Mouse (Mus musculus): ENCODE results near the gene Gpr3.

The Gpr3 gene

DNA sequence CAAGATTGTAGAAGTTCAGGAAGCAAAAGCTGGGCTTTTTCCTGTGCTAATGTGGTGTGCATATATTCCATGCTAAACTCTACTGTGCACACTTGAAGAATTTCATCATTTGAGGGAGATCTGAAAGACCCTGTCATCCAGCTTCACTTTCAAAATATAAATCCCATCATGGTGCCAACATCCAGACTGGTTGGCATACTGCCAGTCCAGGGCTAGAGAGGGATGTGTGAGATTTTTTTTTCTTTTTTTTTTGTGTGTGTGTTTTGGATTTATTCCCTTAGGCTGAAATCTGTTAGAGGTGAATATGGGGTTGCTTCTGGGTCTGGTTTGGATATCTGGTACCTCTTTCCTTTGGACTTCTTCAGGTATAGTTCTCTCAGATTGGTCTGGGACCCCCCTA, 41.7 kb downstream of the Gpr3 start:
- DNase-seq (ENCODE audit: low spot score), result no peak

DNA sequence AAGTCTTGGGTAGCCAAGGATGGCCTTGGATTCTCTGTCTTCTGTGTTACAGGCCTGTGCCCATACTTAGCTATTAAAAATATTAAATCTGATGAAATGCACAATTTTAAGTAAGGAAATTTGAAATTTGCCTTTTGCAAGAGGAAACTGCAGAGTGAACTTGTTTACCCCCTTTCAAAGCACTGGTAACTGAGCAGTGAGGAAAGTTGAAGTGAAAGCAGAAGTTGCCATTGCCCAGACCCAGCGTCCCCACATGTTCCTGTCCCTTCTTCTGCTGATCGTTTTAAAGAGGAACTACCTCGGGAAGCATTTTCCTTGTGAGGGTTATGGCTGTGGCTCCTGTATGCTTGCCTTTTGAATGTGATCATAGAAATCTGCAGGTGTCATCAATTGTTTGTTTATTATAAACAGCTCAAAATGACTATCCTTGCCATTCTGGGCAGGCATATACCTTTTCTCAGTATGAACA, 42.2 kb downstream of the Gpr3 start:
- DNase-seq (ENCODE audit: low spot score), result no peak

DNA sequence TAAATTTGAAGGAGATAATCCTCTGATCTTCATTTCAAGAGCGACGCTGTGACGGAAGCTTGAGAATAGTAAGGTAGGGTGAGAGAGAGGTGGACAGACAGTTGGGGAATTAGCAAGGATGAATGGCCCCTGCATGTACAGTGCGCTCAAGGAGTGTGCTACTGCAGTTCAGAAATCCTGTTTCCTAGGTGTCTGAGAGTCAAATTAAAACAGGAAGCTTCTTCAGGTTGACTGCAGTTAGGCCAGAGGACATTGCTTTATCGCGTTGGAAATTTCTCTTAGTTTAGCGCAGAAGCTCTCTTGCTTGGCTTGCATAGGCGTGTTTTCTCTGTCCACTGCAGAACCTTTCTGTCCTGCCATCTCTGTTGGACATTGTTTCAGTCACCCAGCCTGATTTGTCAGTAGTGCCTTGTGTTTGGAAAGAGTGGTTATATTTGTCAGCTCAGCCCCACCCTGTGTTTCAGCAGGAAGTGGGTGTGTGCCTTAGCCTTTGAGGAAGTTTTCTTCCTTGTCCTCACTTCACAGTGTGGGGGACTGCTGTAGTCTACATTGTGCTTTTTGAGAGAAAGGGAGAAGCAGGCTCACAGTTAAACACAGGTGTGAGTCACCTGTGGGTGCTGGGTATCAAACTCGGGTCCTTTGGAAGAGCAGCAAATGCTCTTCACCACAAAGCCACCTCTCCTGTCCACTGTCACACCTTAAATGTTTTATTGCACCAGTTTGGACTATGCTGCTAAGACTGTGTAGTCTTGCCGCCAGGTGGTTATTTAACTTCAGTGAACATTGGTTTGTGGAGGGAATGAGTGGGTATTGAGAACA, 42.9 kb downstream of the Gpr3 start:
- no peak for DNase-seq (ENCODE audit: low spot score)

DNA sequence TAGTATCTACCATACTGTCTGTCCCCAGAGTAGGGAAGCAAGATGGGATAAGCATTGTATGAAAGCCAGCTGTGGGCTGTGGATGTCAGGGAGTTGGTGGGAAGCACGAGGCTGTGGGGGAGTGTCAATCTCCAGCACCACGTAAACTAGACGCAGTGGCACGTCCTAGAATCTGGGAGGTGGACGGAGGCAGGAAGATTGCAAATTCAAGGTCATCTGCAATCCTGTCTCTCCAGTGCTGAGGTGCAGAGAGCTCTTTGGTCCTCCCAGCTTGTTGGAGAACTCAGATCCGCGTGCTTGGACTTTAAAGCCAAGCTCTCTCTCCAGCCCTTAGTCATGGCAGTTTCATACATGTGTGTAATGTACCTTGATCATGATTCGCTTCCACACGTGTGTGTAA, 45.6 kb downstream of the Gpr3 start:
- DNase-seq (ENCODE audit: low spot score), result no peak

DNA sequence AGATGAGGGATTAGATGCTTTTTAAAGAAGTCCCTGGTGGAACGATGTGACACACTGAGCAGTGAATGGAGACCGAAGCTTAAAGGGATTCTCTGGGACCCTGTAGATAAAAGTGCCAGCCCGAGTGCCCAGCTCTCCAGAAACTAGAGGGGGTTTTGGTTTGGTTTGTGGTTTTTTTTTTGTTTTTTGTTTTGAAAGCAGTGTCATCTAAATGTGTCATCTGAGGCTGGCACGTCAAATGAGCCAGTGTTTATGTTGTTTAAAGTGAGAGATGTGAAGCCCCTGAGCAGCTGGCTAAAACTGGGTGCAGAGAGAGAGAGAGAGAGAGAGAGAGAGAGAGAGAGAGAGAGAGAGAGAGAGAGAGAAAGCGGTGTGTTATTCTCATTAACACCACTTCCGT, 50.1 kb downstream of the Gpr3 start:
- no peak for DNase-seq (ENCODE audit: low spot score)

DNA sequence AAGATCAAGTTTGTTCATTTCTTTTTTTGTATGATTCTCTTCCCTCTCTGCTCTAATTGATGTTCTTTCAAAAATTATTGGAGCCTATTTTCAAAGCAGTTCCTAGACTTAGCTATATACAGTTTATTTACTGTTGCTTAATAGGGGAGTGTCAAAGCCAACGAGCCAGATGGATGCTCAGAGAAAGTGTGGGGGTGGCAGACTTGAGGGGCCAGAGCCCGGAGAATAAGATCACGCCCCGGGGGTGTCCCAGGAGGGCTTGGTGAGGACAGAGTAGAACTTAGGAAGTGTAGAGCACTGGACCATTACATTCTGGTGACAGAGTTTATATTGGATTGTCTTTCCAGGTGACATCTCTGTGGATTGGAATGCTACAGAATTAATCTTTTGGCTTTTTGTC, 51.5 kb downstream of the Gpr3 start:
- no peak for DNase-seq (ENCODE audit: low spot score)

DNA sequence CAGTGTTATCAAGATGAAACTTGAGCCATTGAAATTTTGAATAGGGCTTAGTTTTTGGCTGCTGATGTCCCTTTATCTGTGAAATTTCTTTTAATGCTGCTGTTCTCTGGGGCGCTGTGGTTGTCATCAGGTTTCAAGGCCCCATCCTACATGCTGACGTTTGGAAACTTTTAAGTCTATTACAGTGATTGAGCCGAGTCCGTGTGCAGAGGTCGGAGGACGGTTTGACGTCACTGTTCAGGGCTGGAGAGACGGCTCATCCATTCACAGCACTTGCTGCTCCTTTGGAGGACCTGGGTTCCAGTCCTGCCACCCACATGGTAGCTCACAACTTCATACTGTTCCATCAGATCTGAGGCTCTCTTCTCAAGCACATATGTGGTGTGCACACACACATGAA, 52.1 kb downstream of the Gpr3 start:
- no peak for DNase-seq (ENCODE audit: low spot score)

DNA sequence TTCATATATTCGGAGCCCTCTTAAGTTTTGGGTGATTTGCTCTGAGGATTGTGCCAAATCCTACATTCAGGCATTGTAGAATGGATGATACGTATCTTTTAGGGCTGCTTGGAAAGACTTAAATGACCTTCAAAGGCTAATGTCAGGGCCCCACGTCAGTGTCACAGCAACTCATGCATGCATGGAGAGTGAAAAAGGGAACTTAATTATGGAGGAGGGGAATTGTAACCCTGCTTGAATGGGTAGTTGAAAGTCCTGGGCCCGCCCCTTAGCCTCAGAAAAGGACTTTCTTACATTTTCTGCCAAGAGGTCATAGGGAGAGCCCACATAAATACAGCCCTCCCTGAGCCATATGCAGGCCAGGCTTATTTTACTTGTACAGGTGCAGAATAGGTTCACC, 52.7 kb downstream of the Gpr3 start:
- peak; percentile 52 for DNase-seq (ENCODE audit: low spot score)

Measured in embryo, embryonic 10.5 days (tissue).